Mouse (Mus musculus): ENCODE results near the gene Tbc1d24.

- TF ChIP-seq CTCF (IDR thresholded peaks at IDR 0.05; ENCODE audit: low read depth, low read length) = no peak
- TF ChIP-seq POLR2A (IDR thresholded peaks at IDR 0.05; ENCODE audit: insufficient read depth, low read length) = no peak
Measured at GRCm38 (mm10) chr17:24244061-24244460, 38.7 kb upstream of the Tbc1d24 start.
